Mouse (Mus musculus): ENCODE results near the gene Cdh5.
A peak's percentile ranks its signal among the peaks of the same experiment; 100 is the strongest.

GRCm38 (mm10) chr8:104087091-104087490, 14.3 kb upstream of the Cdh5 start:
- TF ChIP-seq CTCF (IDR thresholded peaks at IDR 0.05; ENCODE audit: low read depth) (0 out of 2 replicates have a peak, but pooled peaks have one; percentile 9), EP300 (optimal IDR thresholded peaks at IDR 0.05) (no peak)
